Mouse (Mus musculus): ENCODE data around the gene Ranbp6.

Gene Ranbp6

DNA sequence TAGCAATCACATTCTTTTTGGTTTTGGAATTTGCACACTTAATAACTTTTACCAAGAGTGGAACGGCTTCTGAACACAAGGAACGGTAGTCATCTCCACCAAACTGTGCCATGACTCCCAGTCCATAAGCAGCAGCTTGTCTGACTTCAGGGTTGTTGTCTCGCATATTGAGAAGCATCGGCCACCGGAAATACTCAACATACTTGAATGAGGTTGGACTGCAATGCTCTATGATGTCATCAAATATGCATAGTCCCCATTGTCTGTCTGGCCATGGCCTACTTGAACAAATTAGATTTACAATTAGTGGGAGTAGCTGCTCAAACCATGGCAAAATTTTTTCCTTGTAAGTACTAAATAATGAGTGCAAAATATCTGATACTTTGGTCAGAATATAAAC is 2.8 kb downstream of the Ranbp6 start:
- DNase-seq (ENCODE audit: low read depth, low spot score), result no peak

DNA sequence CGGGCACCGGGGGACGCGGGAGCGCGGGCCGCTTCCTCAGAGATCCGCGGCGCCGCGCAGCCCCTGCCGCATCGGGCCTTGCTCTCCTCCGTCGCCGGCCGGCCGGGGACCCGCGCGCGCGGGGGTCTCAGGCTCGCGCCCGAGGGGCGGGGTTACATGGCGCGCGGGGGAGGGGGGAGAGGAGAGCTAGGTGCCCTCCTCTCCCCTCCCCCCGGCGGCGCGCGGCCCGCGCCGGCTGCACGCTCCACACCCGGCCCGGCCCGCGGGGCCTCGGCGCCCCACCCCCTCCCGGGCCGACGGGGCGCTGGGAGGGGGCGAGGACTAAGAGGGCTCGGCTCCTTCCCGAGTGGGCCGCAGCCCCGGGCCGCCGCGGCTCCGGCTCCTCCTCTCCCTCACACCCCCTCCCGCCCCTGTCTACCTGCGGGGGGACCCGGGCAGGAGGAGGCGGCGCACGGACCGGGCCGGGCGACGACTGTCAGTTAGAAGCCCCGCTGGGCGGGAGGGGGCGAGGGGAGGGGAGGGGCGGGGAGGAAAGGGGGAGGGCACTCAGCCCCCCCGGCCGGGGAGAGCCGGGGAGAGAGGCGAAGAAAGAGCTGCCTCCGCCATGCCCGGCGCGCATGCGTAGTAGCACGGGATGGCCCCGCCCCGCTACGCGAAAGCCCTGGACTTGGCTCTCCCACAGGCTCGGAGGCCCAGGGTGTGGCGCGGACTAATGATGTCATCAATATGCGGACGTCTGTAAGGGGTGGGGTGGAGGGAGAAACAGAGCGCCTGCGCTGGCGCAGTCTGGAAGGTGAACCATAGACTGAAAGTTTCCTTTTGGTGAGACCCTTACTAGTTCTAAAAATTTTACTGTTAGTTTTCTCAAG is 6.6 kb downstream of the Ranbp6 start, which contains the start of gene 9930021J03Rik:
TSS of gene 9930021J03Rik (minus strand) at position 73 of the 869 bp plus-strand sequence.
- DNase-seq (ENCODE audit: low read depth, low spot score), result peak; percentile 99

DNA sequence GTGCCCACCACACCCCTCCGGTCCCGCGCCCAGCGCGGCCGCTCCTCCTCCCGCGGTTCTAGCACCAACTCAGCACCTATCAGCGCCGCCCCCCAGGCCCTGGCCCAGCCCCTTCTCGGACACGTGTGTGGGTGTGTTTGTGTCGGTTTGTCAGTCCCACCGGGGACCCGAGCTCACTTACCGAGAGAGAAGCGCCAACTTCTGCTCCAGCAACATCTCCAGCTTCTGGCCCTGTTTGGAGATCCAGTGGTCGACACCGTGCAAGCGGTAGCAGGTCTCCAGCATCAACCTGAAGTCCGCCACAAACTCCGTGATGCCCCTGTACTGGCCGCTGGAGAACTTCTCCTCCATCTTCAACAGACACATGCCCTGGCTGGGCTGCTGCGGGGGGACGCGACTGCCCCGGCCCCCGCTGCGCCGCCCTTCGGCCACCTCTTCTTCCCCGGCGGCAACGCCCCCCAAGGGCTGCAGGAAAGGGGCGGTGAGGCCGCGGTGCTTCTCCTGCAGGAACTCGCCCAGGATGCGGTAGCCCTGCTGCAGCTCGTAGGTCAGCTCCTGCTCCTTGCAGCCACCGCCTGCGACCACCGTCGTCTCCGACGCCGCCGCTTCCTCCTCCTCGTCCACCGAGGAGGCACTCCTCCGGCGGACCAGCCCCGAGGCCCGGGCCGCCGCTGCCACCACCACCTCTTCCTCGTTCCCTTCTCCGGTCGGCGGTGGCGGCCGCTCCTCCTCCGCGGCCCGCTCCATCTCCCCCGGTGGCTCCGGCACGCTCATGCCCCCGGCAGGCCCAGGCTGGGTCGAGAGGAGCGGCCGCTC is 7.5 kb downstream of the Ranbp6 start:
- DNase-seq (ENCODE audit: low read depth, low spot score), result peak; percentile 49

DNA sequence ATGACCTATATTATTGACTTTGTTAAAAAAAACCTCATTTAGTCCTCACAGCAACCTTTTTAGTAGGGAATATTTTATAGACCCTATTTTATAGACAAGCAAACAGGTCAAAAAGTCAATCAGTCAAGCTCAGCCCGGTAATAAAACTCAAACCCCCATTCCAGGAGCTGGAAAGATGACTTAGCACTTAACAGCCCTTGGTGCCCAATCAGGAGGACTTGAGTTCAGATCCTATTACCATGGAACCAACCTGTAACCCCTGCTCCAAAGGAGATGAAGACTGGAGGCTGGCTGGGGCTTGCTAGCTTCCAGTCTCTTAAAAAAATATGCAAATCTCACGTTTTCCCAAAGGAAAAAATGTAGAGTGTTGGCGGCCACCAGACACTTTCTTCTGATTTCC is 8.8 kb downstream of the Ranbp6 start:
- DNase-seq (ENCODE audit: low read depth, low spot score), result no peak

DNA sequence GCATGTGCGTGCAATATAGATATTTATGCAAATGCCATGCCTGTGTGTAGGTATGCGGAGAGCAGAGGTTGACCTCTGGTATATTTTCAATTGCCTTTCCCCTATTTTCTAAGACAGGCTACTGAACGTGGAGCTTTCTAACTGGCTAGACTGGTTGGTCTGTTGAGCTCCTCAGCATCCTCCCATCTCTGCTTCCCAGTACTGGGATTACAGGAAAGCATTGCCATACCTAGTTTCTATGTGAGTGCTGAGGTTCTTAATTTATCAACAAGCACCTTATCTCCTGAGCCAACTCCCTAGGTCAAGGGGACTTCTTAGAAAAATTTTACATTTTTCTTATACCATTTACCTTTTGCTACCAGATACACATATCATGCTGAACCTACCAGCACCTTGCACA is 15.4 kb downstream of the Ranbp6 start:
- DNase-seq (ENCODE audit: low read depth, low spot score), result no peak

DNA sequence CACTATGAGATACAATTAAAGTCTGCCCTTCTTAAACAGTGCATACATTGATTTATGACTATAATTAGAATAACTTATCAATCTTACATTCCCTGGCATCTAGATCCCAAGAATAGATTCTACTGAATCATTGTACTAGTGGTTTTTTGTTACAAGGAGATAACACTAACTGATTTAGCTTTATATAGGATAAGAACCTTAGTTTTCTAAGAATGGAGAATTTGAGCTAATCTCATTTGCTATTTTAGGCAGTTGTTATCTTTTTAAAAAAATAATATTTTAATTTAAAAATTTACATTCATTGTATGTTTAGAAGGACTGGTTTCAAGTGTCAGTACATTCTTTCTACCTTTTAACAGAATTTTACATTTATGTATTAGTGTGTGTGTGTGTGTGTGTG is 24.8 kb downstream of the Ranbp6 start:
- DNase-seq (ENCODE audit: low read depth, low spot score), result no peak

DNA sequence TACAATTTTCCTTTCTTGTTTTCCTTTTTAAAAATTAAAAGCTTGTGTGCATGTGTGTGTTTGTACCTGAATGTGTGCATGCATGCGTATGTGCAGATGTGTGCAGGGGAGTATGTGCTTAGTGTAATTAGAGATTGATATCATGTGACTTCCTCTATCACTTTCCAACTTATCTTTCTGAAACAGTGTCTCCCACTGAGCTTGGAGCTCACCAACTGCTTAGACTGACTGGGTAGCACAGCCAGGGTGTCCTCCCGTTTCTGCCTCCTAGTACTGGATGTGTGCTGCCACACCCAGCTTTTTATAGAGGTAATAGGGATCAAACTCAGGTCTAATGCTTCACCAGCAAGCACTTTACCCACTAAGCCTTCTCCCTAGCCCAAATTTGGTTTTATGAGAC is 29.9 kb downstream of the Ranbp6 start:
- no peak for DNase-seq (ENCODE audit: low read depth, low spot score)

All from embryo, embryonic 11.5 days (tissue).